Mouse (Mus musculus) cerebellum, adult 2 months (tissue): ENCODE data around the gene Rasgef1c.

Experiments used
- CTCF ChIP-seq: fragments of 200-500 bp; IDR thresholded peaks from 2 replicates; pipeline ENCODE4 v1.5.1; 2011; ENCODE audit warnings: low read depth, mild to moderate bottlenecking, control low read depth, low read length, moderate library complexity, borderline replicate concordance; ENCODE audit not compliant: insufficient read depth
- POLR2A ChIP-seq: fragments of 200-500 bp; IDR thresholded peaks from 2 replicates; pipeline ENCODE4 v1.6.1; 2011; ENCODE audit warnings: low read length, control low read depth, borderline replicate concordance; ENCODE audit not compliant: insufficient read depth

GRCm38 (mm10) chr11:49927670-49928069, 26.0 kb downstream of the Rasgef1c start:
- TF ChIP-seq CTCF, result no peak
- TF ChIP-seq POLR2A, result no peak
